Mouse (Mus musculus) cerebellum, adult 9-11 months (tissue): ENCODE data around the gene Nrtn.

Experiments
- DNase-seq: peaks from one replicate; pipeline ENCODE4 v3.0.0; 2022

The Nrtn gene

DNA sequence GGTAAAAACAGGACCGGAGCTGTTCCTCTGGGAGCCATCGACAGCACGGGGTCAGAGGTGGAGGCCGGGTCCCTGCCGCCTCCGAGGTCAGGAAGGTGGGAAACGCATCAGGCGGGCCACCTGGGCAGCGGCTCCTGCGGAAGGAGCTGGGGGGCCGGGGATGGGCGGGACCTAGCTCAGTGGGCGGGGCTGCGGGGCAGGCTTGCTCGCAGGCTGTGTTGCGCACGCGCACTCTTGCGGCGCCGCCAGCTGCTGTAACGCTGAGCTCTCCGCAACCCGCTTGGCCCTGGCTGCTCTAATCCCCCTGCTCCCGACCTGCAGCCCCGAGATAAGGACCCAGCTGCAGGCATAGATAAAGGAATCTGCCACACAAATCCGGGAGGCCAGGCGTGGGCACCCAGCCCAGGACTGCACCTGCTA lies 4.7 kb upstream of the Nrtn start:
- DNase-seq, result peak; percentile 90

GRCm38 (mm10) chr17:56761077-56761476 lies 3.7 kb upstream of the Nrtn start:
- DNase-seq, result peak; percentile 69

GRCm38 (mm10) chr17:56759261-56759660 lies 1.9 kb upstream of the Nrtn start:
- peak; percentile 50 for DNase-seq

GRCm38 (mm10) chr17:56758132-56758531 lies 802 bp upstream of the Nrtn start:
- DNase-seq, result peak; percentile 72

GRCm38 (mm10) chr17:56756703-56757399 lies 479 bp downstream of the Nrtn start:
- no peak for DNase-seq

DNA sequence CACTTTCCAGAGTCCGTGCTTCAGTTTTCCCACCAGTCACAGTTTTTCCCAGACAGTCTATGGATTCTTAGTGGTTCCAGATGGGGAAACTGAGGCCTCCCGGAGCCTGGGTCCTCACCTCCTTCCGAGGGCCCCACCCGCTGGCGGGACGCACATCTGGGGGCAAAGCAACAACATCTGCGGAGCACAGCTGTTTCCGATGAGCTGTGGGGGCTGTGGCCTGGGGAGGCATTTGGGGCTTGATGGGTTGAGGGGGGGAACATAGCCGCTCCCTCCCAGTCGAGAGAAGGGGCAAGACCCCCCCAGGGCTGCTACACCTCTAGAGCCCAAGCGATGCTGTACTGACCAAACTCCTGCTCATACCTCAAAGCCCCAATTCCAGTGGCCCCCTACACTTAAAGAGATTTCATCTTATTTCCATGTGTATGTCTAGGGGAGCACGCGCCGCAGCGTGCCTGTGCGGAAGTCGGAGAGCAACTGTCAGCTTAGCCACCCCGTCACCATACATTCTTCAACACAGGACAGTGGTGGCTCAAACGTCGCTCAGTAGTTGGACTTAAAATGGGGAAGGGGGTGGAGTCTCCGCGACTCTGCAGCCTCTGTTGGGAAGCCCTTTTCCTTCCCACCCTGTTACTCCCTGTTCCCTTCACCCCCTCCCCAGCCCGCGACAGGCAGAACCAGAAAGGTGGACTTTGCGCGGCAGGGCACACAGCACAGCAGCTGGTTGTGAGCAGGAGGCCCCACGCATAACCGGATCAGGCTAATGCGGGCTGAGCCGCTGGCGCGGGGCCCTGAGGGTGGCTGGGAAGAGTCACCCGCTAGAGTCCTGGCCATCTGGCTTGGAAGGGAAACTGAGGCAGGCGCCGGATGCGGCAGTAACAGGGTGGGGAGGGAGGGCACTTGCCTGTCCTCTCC lies 2.8 kb downstream of the Nrtn start:
- no peak for DNase-seq

- DNase-seq, result no peak
These were observed 3.9 kb downstream of the Nrtn start for GRCm38 (mm10) chr17:56753452-56753851.

DNA sequence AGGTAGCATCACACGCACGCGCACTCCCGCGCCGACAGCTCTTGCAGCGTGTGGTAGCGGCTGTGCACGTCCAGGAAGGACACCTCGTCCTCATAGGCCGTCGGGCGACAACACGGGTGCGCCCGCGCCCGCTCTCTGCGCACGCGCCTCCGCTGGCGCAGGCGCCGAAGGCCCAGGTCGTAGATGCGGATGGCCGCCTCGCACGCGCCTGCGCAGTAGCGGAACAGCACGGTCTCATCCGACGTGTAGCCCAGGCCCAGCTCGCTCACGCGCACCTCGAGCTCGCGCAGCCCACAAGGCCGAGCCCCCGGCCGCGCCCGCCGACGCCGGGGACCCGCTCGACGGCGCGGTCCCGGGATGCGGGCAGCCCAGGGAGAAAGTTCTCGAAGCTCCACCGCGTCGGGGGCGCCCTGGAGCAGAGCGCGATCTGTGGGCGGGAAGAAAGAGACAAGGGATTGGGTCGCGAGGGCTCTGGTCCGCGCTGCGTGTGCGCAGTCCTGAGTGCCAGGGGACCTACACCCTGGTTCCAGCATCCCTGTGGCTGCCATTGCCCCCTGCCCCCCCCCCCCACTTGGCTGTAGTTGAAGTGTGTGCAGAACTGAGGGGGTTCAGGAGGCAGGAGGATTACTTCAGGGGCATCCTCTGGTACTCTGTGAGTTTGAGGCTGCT lies 5.8 kb downstream of the Nrtn start:
- DNase-seq, result no peak

DNA sequence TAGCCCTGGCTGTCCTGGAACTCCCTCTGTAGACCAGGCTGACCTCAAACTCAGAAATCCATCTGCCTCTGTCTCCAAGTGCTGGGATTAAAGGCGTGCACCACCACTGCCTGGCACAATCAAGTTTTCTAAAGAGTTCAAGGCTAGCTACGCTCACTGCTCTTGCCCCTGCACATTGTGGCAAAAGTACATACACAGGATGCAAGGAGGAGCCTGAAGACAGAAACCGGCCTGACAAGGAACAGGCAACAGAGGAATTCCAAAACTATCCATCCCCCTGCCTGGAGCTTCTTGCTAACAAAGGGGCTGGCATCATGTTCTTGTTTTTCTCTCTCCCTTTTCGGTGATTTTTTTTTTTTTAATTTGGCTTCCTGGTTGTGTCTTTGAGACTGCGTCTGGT lies 13.2 kb downstream of the Nrtn start:
- no peak for DNase-seq

DNA sequence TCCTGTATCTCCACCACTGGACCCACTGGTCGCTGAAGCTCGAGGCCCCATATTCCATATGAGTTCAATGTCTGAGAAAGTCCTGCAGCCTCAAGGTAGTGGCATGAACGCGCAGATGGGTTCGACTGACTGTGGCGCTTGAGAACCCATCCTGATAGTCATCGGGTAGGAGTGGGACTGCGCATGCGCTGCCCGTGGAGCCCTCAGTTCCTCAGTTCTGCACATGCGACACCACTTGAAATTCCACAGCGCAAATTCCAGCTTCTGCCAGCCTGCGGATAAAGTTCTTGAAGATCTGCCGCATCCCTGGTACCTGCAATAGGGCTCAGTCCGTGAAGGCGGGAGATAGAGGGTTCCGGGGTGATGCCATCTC lies 16.6 kb downstream of the Nrtn start:
- no peak for DNase-seq

- DNase-seq, result no peak
These were observed 17.1 kb downstream of the Nrtn start for GRCm38 (mm10) chr17:56740118-56740787.

DNA sequence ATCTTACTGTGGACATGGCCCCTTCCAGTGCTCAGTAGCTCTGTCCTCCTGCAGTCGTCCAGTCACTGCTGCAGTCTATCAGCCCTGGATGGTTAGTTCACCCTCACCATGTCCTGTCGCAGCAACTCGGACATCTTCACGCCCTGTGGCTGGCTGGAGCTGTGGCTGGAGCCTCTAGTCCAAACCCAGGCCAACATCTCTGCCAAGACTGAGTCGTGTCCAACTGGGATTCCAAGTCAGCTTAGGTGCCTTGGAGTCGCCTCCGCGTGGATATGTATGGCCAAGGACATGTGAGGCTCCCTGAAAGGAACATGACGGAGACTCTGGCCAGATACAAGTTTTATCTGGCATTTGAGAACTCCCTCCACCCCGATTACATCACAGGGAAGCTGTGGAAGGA lies 19.1 kb downstream of the Nrtn start:
- no peak for DNase-seq

DNA sequence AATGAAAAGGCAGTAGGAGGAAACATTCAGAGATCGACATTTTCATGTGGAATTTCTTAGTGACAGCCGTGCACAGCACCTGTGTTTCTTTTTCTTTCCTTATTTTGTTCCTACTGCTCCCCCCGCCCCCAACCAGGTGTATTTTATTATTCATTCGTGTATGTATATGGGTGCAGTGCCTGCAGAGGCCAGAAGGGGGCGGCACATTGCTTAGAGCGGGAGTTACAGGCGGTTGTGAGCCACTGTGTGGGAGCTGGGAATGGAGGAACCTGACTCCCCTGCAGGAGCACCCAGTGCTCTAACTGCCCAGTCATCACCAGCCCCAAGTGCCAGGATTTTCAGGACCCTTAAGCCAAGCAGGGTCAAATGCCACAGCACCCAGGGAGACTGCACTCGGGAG lies 20.8 kb downstream of the Nrtn start:
- DNase-seq, result no peak

GRCm38 (mm10) chr17:56729656-56730055 lies 27.7 kb downstream of the Nrtn start:
- no peak for DNase-seq

DNA sequence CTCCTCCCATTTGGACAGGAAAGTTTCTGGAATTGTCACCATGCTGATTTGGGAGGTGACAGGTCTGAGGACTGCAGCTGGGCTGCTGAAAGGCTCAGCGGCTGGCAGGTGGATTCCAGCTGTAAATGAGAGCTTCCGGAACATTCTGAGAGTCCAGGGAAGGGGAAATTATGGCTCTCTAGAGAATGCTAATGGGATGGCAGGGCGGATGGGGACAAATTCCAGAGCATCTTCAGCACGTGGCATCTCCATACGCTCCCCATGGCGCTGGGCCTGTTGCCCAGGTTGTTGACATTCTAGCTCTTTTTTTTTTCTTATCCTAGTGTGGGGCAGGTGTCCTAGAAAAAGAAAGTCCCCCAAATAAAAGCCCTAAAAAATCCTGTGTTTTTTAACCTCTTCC lies 28.2 kb downstream of the Nrtn start:
- peak; percentile 48 for DNase-seq

DNA sequence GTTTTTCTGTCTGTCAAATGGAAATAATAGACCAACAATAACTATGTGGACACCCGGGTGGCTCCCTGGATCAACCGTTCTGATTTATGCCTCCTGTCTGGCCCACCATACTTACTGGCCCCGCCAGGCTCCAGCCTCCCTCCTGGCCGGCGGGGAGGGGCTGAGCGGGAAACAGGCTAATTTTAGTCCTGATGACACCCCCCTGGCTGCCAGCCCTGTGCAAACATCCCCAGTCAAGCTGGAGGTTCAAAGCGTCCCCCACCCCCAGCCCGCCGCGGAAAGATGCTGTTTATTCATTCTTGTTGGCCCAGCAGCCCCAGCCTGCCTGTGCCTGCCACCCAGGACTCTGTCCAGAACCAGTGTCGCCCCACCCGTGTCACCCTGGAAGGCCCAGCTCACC lies 29.2 kb downstream of the Nrtn start:
- DNase-seq, result no peak

- DNase-seq, result no peak
These were observed 29.7 kb downstream of the Nrtn start for GRCm38 (mm10) chr17:56727659-56728058.

DNA sequence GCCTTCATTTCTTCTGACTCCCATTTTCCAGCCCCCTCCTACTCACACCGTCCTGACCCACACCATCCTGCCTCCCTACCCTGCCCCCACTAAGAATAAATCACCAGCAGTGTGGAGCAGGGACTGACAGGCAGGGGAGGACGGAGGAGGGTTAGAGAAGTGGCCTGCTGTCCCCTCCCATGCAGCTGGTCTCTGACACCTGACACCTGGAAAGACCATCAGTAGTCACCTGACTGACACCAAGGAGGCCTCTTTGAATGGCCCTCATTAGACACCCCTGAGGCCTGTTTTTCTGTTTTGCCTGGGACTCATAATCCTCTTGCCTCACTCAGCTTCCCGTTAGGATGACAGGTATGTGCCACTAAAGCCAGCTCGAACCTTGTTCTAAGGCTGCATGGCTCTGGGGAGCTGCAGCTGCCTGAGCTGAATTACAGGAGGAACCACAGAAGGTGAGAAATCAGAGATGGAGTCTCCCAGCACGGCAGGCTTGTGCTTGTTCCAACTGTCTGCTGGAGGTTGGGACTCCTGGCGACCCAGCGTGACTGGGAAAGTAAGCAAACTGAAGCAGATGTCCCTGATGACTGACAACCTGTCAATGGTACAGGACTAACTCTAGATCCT lies 30.2 kb downstream of the Nrtn start:
- no peak for DNase-seq

- DNase-seq, result no peak
These were observed 33.7 kb downstream of the Nrtn start for GRCm38 (mm10) chr17:56723419-56724161.

- DNase-seq, result no peak
These were observed 34.9 kb downstream of the Nrtn start for GRCm38 (mm10) chr17:56722441-56722840.

GRCm38 (mm10) chr17:56717363-56718058 lies 39.8 kb downstream of the Nrtn start, which contains the start of the genes Ndufa11 and Vmac:
Ndufa11 (plus strand) TSS chr17:56717767.
Vmac (minus strand) TSS chr17:56718022.
- DNase-seq, result peak; percentile 94
